Mouse (Mus musculus) gastrocnemius, postnatal 10 days (tissue): Measurements from ENCODE around the gene Tcf7l1. TPM values are rescaled to one million over a fixed set of nuclear protein-coding genes. Genes with fewer than 3 reads are reported as not detected.

ENCODE experiments used
- DNase-seq: peaks from one replicate; pipeline ENCODE4 v3.0.0; 2021; ENCODE audit warnings: mixed read lengths
- total RNA-seq, 2 experiments: library from RNA; stranded (reverse); gene quantifications; 2 replicates each; pipeline ENCODE4 v1.2.3; 2021

Tcf7l1 gene
- total RNA-seq, 2 experiments from 2014 or later: 13.7 to 16.4 TPM

DNA sequence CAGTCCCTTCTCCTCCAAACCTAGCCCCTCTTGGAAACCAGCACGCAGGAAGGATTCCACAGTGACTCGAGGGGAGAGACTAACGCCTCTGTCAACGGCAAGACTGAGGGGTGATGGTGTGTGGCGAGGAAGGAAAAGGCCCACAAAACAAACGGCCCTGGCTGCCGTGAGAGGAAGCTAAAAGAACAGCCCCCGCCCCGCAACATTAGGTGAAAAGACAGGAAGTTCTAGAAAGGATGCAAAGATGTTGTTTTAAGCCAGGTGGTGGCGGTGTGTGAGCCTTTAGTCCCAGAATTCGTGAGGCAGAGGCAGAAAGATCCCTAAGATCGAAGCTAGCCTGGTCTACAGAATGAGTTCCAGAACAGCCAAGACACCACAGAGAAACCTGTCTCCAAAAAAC is 43.3 kb downstream of the Tcf7l1 start:
- no peak for DNase-seq

GRCm38 (mm10) chr6:72744144-72744800 is 44.8 kb downstream of the Tcf7l1 start:
- no peak for DNase-seq

DNA sequence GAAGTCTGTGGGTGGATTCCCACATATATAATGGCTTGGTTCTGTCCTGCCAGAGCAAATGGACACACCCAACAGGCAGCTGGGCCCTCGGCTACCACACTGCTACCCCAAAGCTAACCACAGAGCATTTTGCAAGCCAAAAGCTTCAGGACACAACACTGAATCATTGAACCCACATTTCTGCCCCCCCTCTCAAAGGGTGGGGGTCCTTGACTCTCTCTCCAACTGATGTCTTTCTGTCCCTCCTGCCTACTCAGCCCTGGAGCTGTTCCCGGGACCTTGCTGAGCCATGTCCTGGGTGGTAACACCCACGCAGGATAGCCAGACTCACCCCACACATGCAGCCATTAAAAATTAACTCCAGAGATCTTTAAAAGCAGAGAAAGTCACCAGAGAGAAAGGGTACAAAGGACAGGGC is 45.4 kb downstream of the Tcf7l1 start:
- no peak for DNase-seq

- no peak for DNase-seq
Measured at GRCm38 (mm10) chr6:72742331-72742730, 46.7 kb downstream of the Tcf7l1 start.

DNA sequence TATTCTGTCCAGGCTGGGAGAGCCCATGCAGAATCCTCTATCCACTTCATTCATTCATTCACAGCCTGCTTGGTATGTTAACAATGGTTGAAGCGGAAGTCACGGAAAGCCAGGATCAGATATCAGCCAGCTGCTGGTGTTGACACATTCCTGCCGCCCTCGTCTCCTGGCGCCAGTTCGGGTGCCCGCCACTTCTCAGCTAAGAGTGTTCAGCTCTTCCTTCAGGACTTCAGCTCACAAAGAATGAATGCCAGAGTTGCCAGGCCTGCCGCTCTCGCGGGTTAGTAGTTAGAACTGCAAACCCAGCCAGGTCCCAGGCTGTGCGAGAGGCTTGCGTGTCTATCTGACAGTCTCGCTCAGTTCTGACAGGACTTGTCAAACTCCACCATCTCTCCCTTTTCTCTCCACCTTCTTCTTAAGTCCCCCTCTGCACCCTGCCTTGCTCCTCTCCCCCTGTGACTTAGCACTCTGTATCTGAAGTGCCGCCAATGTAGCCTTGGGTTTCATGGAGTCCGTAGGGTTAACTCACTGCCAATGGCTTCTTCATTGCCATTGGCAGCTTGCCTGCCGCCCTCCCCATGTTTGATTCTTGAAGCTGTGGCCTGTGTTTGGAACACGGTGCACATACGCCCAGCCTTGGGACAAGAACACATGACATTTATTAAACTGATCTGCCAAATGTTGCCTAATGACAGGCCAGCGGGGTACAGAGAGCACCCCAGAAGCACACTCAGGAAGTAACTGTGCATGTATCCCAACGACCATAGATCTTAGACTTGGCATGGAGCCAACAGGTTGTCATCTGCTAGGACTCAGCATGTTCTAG is 48.2 kb downstream of the Tcf7l1 start:
- DNase-seq: peak; percentile 44

DNA sequence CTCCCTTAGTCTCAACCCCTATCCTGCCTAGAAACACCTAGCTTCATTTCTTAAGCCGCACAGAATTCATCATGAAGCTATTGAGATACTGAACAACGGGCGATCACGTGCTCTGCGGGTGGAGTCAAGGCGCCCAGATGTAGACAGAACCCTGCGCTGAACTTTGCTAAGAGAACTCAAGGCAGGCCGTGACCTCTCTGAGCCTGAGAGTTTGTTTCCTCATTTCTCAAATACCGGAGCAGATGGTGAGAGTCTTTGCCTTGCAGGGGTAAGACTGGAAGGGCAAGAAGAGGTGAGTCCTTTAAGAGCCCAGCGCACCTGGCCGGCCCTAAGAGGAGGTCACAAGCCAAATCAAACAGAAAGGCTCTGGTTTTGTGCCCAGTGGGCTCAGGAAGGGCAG is 52.2 kb downstream of the Tcf7l1 start:
- DNase-seq: no peak

DNA sequence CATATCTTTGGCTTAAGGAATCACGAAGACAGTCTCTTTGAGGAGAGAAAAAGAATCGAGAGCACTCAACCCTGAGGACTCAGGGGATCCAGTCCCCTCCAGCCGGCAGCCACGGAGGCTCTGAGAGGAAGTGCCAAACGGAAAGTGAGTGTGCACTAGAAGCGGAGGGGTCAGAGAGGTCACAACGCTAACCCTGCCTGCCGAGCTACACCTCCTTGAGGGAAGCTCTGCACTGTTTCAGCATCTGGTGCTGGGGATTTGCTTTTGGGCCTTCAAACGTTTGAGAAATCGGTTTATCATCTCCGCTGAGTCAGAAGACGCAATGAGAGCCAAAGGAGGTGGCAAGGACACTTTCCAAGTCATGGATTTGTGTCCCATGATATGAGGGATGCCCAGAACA is 53.8 kb downstream of the Tcf7l1 start:
- no peak for DNase-seq

- DNase-seq: no peak
Measured at GRCm38 (mm10) chr6:72733375-72733774, 55.7 kb downstream of the Tcf7l1 start.

- DNase-seq: no peak
Measured at GRCm38 (mm10) chr6:72732109-72732508, 56.9 kb downstream of the Tcf7l1 start.

- DNase-seq: no peak
Measured at GRCm38 (mm10) chr6:72730560-72730849, 58.5 kb downstream of the Tcf7l1 start.

DNA sequence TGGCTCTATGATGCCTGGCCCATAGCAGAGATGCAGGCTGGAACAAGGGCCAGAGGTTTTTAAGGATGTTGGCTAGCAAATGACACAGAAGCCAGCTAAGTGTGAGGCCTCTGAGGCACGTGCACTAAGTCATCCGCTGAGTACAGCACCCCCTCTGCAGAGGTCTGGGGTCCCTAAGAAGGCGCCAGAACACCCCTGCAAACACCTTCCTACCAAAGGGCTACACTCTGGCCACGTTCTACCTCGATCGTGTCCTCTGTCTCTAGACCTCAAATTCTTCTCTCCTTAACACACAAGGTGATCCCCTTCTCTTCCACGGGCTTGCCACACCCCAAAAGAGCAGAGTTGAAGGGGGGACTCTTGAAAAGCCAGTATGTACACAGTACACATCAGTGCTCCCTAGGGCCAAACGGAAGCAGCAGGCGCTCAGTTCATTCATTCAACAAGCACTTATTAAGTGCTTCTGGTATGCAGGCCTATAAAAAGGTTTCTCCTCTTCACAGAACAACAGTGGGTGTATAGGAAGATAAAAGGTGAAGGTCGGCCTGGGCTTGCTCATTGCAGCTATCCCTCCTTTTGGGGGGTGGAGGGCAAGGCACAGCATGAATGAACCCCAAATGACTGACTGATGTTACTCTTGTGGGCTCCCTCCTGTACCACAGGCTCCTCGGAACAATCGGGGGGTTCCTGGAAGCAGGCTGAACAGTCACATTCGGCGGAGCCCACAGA is 59.1 kb downstream of the Tcf7l1 start:
- DNase-seq: no peak

DNA sequence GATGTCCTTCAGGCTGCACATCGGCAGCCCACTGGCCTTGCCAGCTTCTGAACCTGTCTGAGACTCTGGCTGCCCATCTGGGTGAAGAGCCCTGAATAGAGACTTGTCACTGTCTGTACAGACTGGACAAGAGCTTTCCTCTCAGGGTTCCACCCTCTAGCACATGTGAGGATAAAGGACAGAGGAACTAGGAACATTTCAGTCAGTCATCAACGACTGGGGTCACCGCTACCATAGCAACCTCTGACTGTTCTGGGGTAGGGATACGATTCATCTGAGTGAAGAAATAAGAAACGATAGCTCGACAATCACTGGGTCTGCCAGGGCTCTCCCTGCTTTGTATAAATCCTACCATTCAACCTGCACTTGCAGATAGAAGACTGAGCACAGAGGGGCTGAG is 61.2 kb downstream of the Tcf7l1 start:
- no peak for DNase-seq

GRCm38 (mm10) chr6:72724494-72725180 is 64.4 kb downstream of the Tcf7l1 start:
- DNase-seq: no peak

DNA sequence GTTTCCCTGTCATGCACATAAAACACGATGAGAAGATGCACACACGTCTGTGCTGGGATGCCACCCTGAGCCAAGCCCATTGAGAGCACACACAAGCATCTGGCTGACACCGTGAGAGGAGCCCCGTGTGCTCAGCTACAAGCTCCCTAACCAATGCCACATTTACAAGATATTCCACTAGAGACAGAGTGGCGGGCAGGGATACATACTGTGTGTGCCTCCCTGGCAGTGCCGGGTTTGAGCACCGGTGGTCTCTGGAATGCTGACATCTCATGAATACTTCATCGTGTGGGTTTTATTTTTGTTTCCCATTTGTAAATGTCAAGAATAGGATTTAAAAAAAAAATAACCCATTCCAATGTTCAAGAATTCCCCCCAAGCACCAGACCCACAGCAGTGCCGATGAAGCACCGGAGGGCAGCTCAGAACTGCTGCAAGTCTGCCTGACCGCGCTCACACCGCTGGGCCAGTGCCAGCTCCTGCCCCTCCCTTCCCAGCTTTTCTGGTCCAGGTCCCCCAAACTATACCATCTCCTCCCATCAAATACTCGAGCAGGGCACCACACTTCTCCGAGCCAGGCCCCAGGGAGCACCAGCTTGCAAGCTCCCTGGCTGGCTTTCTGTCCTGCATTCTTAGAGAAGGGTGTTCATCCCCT is 65.2 kb downstream of the Tcf7l1 start:
- DNase-seq: no peak

DNA sequence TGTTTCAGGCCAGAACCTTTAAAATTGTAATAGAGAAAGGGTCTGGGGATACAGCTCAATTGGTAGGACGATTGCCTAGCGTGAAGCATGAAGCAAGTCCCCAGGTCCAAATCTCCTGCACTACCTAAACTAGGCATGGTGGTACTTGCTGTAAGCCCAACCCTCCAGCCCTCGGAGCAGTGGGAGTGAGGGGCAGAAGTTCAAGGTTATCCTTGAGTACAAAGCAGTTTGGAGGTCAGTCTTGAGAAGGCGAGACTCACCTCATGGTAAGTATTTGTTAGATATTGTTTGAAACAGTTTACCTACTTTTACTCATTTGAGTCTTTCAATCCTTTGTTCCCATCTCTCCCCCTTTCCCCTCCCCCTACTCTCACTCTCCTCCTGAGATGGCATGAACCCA is 65.9 kb downstream of the Tcf7l1 start:
- no peak for DNase-seq

- no peak for DNase-seq
Measured at GRCm38 (mm10) chr6:72720852-72721251, 68.2 kb downstream of the Tcf7l1 start.

DNA sequence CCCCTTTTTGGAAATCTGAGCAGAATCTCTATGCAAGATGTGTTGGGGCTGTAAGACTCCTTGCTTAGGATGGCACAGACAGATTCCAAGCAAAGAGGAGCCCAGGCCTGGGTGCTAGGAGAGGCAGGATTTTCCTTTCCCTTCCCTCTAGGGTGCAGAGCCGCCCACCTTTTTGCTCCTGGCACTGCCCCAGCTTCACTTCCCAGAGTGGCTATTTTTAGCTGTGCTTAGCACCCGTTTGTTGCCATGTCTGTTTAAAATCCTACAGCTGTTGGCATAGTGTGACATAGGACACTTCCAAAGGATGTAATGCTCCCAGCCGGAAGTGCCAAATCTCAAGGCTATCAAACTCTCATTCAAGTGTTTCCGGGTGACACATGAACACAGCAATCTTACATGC is 74.3 kb downstream of the Tcf7l1 start:
- DNase-seq: peak; percentile 44

DNA sequence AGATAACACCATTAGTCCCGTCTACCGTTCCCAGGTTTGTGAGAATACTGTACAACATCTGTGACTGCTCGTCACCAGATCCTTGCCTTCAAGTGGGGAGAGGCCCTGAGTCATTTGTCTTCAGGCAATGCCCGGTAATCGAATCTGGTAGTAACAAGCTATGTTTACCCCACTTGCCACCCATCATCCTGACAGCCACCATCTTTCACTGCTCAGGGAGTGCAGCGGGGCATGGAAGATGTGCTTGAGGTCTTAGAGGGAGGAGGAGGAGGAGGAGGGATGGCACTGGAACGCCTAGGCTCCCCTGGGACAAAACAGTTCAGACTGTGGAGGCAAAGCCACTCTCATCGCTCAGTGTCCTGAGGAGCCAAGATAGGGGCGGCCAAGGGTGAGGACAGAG is 74.8 kb downstream of the Tcf7l1 start:
- no peak for DNase-seq

DNA sequence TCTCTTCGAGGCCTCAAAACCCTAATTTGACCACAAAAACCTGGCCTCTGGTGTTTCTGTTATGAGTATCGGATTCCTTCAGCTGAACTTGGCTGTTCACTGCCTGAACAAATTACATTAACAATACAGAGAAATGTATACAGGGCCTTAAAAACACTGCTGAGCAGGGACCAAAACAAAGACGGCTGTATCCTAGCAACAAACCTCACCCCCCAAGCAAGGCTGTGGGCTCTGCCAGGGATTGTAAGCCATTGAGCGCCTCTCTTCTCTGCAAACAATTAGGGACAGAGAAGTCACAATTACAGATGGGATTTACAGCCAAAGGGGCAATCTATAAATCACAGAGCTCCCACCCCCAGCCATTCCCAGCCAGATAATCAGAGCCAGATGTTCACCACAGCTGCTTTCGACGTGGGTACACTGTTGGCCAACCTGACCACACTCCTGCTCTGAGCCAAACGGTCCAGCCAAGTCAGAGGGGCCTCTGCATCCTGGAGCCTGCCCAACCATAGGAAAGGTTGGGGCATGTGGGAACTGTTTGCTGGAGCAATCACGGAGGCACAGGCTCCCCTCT is 77.5 kb downstream of the Tcf7l1 start:
- DNase-seq: no peak

DNA sequence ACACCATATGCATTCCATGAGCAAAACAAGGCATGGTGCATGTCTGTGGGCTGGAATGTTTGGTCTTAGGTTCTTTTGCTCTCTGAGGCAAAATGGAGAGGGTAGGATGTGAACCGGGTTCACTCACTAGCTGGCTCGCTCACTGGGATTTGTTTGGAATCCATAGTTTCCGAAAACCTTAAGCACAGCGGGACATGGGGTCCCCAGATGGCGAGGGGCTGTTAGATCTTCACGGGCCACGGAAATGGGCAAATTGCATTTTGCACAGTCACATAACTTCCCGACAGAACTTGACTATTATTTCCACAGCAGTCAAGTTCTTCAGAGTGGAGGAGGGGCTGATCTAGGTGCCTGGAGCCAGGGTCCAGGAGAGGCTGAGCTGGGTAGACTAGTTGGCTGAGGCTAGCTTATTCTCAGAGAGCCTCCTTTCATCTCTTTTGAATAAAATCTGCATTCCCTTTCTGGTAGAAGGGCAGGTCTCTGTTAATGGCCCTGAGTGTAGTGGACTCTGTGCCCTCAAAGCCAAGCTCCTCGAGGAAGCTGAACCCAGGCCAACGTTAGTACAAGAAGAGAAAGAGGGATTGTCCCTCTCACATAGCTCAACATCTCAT is 78.1 kb downstream of the Tcf7l1 start:
- DNase-seq: no peak

DNA sequence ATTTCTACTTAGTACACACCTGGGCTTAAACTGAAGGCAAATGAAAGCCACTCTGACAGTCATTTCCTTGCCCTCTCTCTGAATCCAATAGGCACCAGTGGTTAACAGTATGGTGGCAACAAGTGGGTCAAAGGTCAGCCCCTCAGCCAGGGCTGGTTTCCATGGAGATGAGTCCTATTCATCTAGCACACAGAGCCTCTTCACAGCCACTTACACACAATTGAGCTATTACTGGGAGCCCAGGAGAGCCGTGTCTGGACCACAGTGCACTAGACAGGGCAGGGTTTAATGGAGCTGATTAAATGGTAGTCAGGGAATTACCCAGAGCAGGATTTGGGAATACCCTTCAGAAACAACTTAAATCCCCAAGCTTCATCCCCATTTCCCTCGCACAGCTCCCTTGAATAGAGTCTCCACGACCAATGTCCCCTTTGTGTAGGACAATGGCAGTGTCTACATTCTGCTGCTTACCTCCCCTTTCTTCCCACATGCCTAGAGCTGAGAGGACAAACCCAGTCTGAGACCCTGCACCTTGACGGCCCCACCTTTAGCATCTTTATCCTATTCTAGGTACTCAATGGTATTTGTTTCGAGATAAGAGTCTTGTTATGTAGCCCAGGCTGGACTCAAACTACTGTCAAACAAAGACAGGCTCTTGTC is 89.5 kb downstream of the Tcf7l1 start:
- DNase-seq: no peak
